In genomic region chr15:101984746-101985145, GRCm38 (mm10) we compare ENCODE assay signal across 9 mouse cellular contexts. TPM values are rescaled to one million over a fixed set of nuclear protein-coding genes. Genes with fewer than 3 reads are reported as not detected.
DNase-seq lines count a peak whose midpoint lies in the region; ATAC-seq and TF ChIP-seq lines count a peak whose summit lies in the region.
"Had no signal": no experiment of that assay in that cellular context is flagged by ENCODE, and none has a peak within 500 bp of the region (broad histone marks: within the 10 kb centered on the region; RNA-seq: fewer than 3 reads in every experiment).

No protein-coding gene starts in this region.

- peak overlapping the region; percentile 63 for H3K4me2 ChIP-seq in kidney, embryonic 15.5 days
- H3K4me2 ChIP-seq in embryonic facial prominence, embryonic 15.5 days (replicated peaks), result peak overlapping the region; percentile 58
- H3K4me2 ChIP-seq in intestine, embryonic 15.5 days (replicated peaks), result peak overlapping the region; percentile 25; the same call in 1 of the 2 replicates
- H3K4me2 ChIP-seq in midbrain, embryonic 16.5 days (ENCODE audit: low read length), result no peak overlapping the region; the same call in 1 of the 2 replicates

- no peaks in the 10 kb centered on the region for H3K27me3 ChIP-seq in kidney, embryonic 15.5 days
- no peaks in the 10 kb centered on the region for H3K27me3 ChIP-seq in embryonic facial prominence, embryonic 15.5 days
- no peaks in the 10 kb centered on the region for H3K27me3 ChIP-seq in intestine, embryonic 15.5 days (replicated peaks)
- H3K27me3 ChIP-seq in midbrain, embryonic 16.5 days (ENCODE audit: control insufficient read depth, insufficient read depth, low read depth, low read length), result no peaks in the 10 kb centered on the region
- H3K27me3 ChIP-seq in thymus, adult 2 months (ENCODE audit: control insufficient read depth, insufficient read depth, low read length), result no peaks in the 10 kb centered on the region

- no peaks in the 10 kb centered on the region for H3K36me3 ChIP-seq in kidney, embryonic 15.5 days
- no peaks in the 10 kb centered on the region for H3K36me3 ChIP-seq in embryonic facial prominence, embryonic 15.5 days
- no peaks in the 10 kb centered on the region for H3K36me3 ChIP-seq in intestine, embryonic 15.5 days
- no peaks in the 10 kb centered on the region for H3K36me3 ChIP-seq in midbrain, embryonic 16.5 days (ENCODE audit: control insufficient read depth, insufficient read depth, low read length)
- no peaks in the 10 kb centered on the region for H3K36me3 ChIP-seq in thymus, adult 2 months (ENCODE audit: control insufficient read depth, insufficient read depth, low read length)

- no peak for ATAC-seq in kidney, embryonic 15.5 days (replicated peaks; ENCODE audit: low FRiP score)
- no peak for ATAC-seq in embryonic facial prominence, embryonic 15.5 days (ENCODE audit: insufficient number of reproducible peaks, low FRiP score, low TSS enrichment, low read depth)
- ATAC-seq in intestine, embryonic 15.5 days, result no peak
- ATAC-seq in midbrain, embryonic 16.5 days, result no peak
- ATAC-seq in inflammation-experienced regulatory T-cells, adult 6 months, result no peak

- no peak for TF ChIP-seq CTCF in thymus, adult 2 months (IDR thresholded peaks at IDR 0.05; ENCODE audit: borderline replicate concordance, control insufficient read depth, extremely low read depth, insufficient read depth, low read length, poor library complexity)

- H3K4me1 ChIP-seq in kidney, embryonic 15.5 days, result peaks cover 17% of the 10 kb centered on the region
- H3K4me1 ChIP-seq in embryonic facial prominence, embryonic 15.5 days, result peaks cover 29% of the 10 kb centered on the region
- H3K4me1 ChIP-seq in intestine, embryonic 15.5 days (replicated peaks), result peaks cover 14% of the 10 kb centered on the region
- H3K4me1 ChIP-seq in midbrain, embryonic 16.5 days (ENCODE audit: control insufficient read depth, insufficient read depth, low read length), result no peaks in the 10 kb centered on the region; the same call in 1 of the 2 replicates
- peaks cover 3% of the 10 kb centered on the region for H3K4me1 ChIP-seq in thymus, adult 2 months (replicated peaks; ENCODE audit: control insufficient read depth, insufficient read depth, low read length)

- no peaks in the 10 kb centered on the region for H3K9me3 ChIP-seq in kidney, embryonic 15.5 days (replicated peaks)
- no peaks in the 10 kb centered on the region for H3K9me3 ChIP-seq in embryonic facial prominence, embryonic 15.5 days (replicated peaks)
- no peaks in the 10 kb centered on the region for H3K9me3 ChIP-seq in intestine, embryonic 15.5 days
- no peaks in the 10 kb centered on the region for H3K9me3 ChIP-seq in midbrain, embryonic 16.5 days (replicated peaks; ENCODE audit: control insufficient read depth, low read length, poor library complexity, severe bottlenecking)

- WGBS in kidney, embryonic 15.5 days, result 15% methylated on average over 6 of the region's 6 CpGs
- WGBS in embryonic facial prominence, embryonic 15.5 days, result 14% methylated on average over 6 of the region's 6 CpGs
- WGBS in intestine, embryonic 15.5 days, result 20% methylated on average over 6 of the region's 6 CpGs
- 20% methylated on average over 6 of the region's 6 CpGs for WGBS in midbrain, embryonic 16.5 days
- 7% methylated on average over 6 of the region's 6 CpGs for WGBS in thymus, adult 2 months

- no peak for TF ChIP-seq POLR2A in thymus, adult 2 months (IDR thresholded peaks at IDR 0.05; ENCODE audit: control insufficient read depth, extremely low read depth, insufficient read depth, low read length, poor library complexity)

- H3K9ac ChIP-seq in kidney, embryonic 15.5 days, result 0 out of 2 replicates have a peak overlapping the region, but pooled peaks have one; percentile 10
- H3K9ac ChIP-seq in embryonic facial prominence, embryonic 15.5 days, result no peak overlapping the region
- no peak overlapping the region for H3K9ac ChIP-seq in intestine, embryonic 15.5 days
- H3K9ac ChIP-seq in midbrain, embryonic 16.5 days (ENCODE audit: low read depth, low read length), result 0 out of 2 replicates have a peak overlapping the region, but pooled peaks have one; percentile 2

- no peak overlapping the region for H3K27ac ChIP-seq in kidney, embryonic 15.5 days
- H3K27ac ChIP-seq in embryonic facial prominence, embryonic 15.5 days (replicated peaks), result 0 out of 2 replicates have a peak overlapping the region, but pooled peaks have one; percentile 87
- no peak overlapping the region for H3K27ac ChIP-seq in intestine, embryonic 15.5 days
- no peak overlapping the region; the same call in 1 of the 2 replicates for H3K27ac ChIP-seq in midbrain, embryonic 16.5 days (ENCODE audit: low read length)
- H3K27ac ChIP-seq in thymus, adult 2 months (ENCODE audit: control insufficient read depth, insufficient read depth, low read length), result no peak overlapping the region

- DNase-seq in kidney, adult 18-20 months, result no peak
- DNase-seq in layer of hippocampus, postnatal 25 days (ENCODE audit: extremely low spot score in 1 of 2, low spot score in 1 of 2), result no peak
- no peak for DNase-seq in thymus, adult 2 months

- H3K4me3 ChIP-seq in kidney, embryonic 15.5 days (replicated peaks), result peak overlapping the region; percentile 39; the same call in 1 of the 2 replicates
- 0 out of 2 replicates have a peak overlapping the region, but pooled peaks have one; percentile 32 for H3K4me3 ChIP-seq in embryonic facial prominence, embryonic 15.5 days (replicated peaks)
- H3K4me3 ChIP-seq in intestine, embryonic 15.5 days (replicated peaks), result no peak overlapping the region
- H3K4me3 ChIP-seq in midbrain, embryonic 16.5 days (ENCODE audit: low read depth, low read length), result no peak overlapping the region
- H3K4me3 ChIP-seq in thymus, adult 2 months (ENCODE audit: control insufficient read depth, insufficient read depth, low read length), result no peak overlapping the region

RNA-seq across cellular contexts. Expression of gene Krt8, which starts 19.5 kb away (rescaled TPM):
- 213 and 217 TPM in 2 replicates for polyA plus RNA-seq in kidney, embryonic 15.5 days (2015; fragmentation: Nextera tagmentation; extraction: Ambion mirVana)
- 131 and 181 TPM in 2 replicates for polyA plus RNA-seq in embryonic facial prominence, embryonic 15.5 days (2015; fragmentation: Nextera tagmentation; extraction: Ambion mirVana)
- polyA plus RNA-seq in intestine, embryonic 15.5 days (2015; fragmentation: Nextera tagmentation; extraction: Ambion mirVana), result 775 and 835 TPM in 2 replicates
- polyA plus RNA-seq in midbrain, embryonic 16.5 days (2015; fragmentation: Nextera tagmentation; extraction: Ambion mirVana), result 2.2 TPM in 2 replicates
- polyA plus RNA-seq in inflammation-experienced regulatory T-cells, adult 6 months (2017; shearing (Covaris generic)), result under 1 TPM in 1 of 3 experiments, not detected in 2; 0.23 TPM
- under 1 TPM in 1 of 2 experiments, not detected in 1; 0.19 TPM for total RNA-seq in layer of hippocampus, postnatal 25 days (2021)
- 220 and 270 TPM in 2 replicates for polyA plus RNA-seq in thymus, adult 2 months (2012; rRNA removed)
- total RNA-seq: left cerebral cortex, postnatal 14 days had no signal

RNA-seq across cellular contexts. Expression of gene Krt78, which starts 30.7 kb away (rescaled TPM):
- polyA plus RNA-seq in kidney, embryonic 15.5 days (2015; fragmentation: Nextera tagmentation; extraction: Ambion mirVana), result 0.04 and 0.15 TPM in 2 replicates
- polyA plus RNA-seq in embryonic facial prominence, embryonic 15.5 days (2015; fragmentation: Nextera tagmentation; extraction: Ambion mirVana), result 11.5 and 14.1 TPM in 2 replicates
- polyA plus RNA-seq in intestine, embryonic 15.5 days (2015; fragmentation: Nextera tagmentation; extraction: Ambion mirVana), result 0.05 and 0.25 TPM in 2 replicates
- not detected in 2 replicates for polyA plus RNA-seq in midbrain, embryonic 16.5 days (2015; fragmentation: Nextera tagmentation; extraction: Ambion mirVana)
- polyA plus RNA-seq in inflammation-experienced regulatory T-cells, adult 6 months (2017; shearing (Covaris generic)), result not detected
- not detected for total RNA-seq in layer of hippocampus, postnatal 25 days (2021)
- 0.82 and 0.94 TPM in 2 replicates for polyA plus RNA-seq in thymus, adult 2 months (2012; rRNA removed)
- total RNA-seq: left cerebral cortex, postnatal 14 days had no signal

RNA-seq across cellular contexts. Expression of gene Krt18, which starts 43.2 kb away (rescaled TPM):
- 176 and 180 TPM in 2 replicates for polyA plus RNA-seq in kidney, embryonic 15.5 days (2015; fragmentation: Nextera tagmentation; extraction: Ambion mirVana)
- polyA plus RNA-seq in embryonic facial prominence, embryonic 15.5 days (2015; fragmentation: Nextera tagmentation; extraction: Ambion mirVana), result 87.8 and 119 TPM in 2 replicates
- 263 and 305 TPM in 2 replicates for polyA plus RNA-seq in intestine, embryonic 15.5 days (2015; fragmentation: Nextera tagmentation; extraction: Ambion mirVana)
- 3.8 and 5.1 TPM in 2 replicates for polyA plus RNA-seq in midbrain, embryonic 16.5 days (2015; fragmentation: Nextera tagmentation; extraction: Ambion mirVana)
- polyA plus RNA-seq in inflammation-experienced regulatory T-cells, adult 6 months (2017; shearing (Covaris generic)), result 1 to 10 TPM in 2 of 3 experiments, under 1 TPM in 1; 0.41 to 1.2 (median 1.2) TPM
- total RNA-seq in layer of hippocampus, postnatal 25 days (2021), result under 1 TPM; 0.17 to 0.26 TPM
- 197 and 219 TPM in 2 replicates for polyA plus RNA-seq in thymus, adult 2 months (2012; rRNA removed)

RNA-seq across cellular contexts. Expression of gene Krt79, which starts 44.6 kb away (rescaled TPM):
- polyA plus RNA-seq in kidney, embryonic 15.5 days (2015; fragmentation: Nextera tagmentation; extraction: Ambion mirVana), result 0.45 and 0.53 TPM in 2 replicates
- polyA plus RNA-seq in embryonic facial prominence, embryonic 15.5 days (2015; fragmentation: Nextera tagmentation; extraction: Ambion mirVana), result 67.2 and 70.6 TPM in 2 replicates
- 0.13 and 0.15 TPM in 2 replicates for polyA plus RNA-seq in intestine, embryonic 15.5 days (2015; fragmentation: Nextera tagmentation; extraction: Ambion mirVana)
- polyA plus RNA-seq in midbrain, embryonic 16.5 days (2015; fragmentation: Nextera tagmentation; extraction: Ambion mirVana), result 0.25 and 0.51 TPM in 2 replicates
- polyA plus RNA-seq in inflammation-experienced regulatory T-cells, adult 6 months (2017; shearing (Covaris generic)), result not detected
- total RNA-seq in layer of hippocampus, postnatal 25 days (2021), result under 1 TPM; 0.28 to 0.32 TPM
- 1.7 and 1.8 TPM in 2 replicates for polyA plus RNA-seq in thymus, adult 2 months (2012; rRNA removed)
- total RNA-seq: left cerebral cortex, postnatal 14 days had no signal

Comparison
In these comparisons a context has a peak if more than half of its experiments do, and no peak if none do; other contexts are left out.
1. H3K4me3 ChIP-seq: peak in kidney, embryonic 15.5 days (single experiment) and embryonic facial prominence, embryonic 15.5 days (single experiment); none in intestine, embryonic 15.5 days (single experiment), midbrain, embryonic 16.5 days (single experiment) and thymus, adult 2 months (single experiment).
2. H3K9ac ChIP-seq: peak in kidney, embryonic 15.5 days (single experiment) and midbrain, embryonic 16.5 days (single experiment); none in embryonic facial prominence, embryonic 15.5 days (single experiment) and intestine, embryonic 15.5 days (single experiment).
3. RNA of gene Krt8, which starts 19.5 kb away (polyA plus RNA-seq): 775 to 835 TPM in intestine, embryonic 15.5 days, 220 to 270 TPM in thymus, adult 2 months, 213 to 217 TPM in kidney, embryonic 15.5 days and 131 to 181 TPM in embryonic facial prominence, embryonic 15.5 days; 2.2 TPM in midbrain, embryonic 16.5 days and 0.23 TPM in inflammation-experienced regulatory T-cells, adult 6 months; every median in the first group is over 10 times any median in the second.
4. RNA of gene Krt18, which starts 43.2 kb away (polyA plus RNA-seq): 263 to 305 TPM in intestine, embryonic 15.5 days, 197 to 219 TPM in thymus, adult 2 months, 176 to 180 TPM in kidney, embryonic 15.5 days and 87.8 to 119 TPM in embryonic facial prominence, embryonic 15.5 days; 3.8 to 5.1 TPM in midbrain, embryonic 16.5 days and 0.41 to 1.2 TPM in inflammation-experienced regulatory T-cells, adult 6 months; every median in the first group is over 10 times any median in the second.